Mouse (Mus musculus): ENCODE results near the gene Rab36. TPM values are rescaled to one million over a fixed set of nuclear protein-coding genes. Genes with fewer than 3 reads are reported as not detected.

The Rab36 gene
- 1.3 and 3.3 TPM in 2 replicates for total RNA-seq (2017)

GRCm38 (mm10) chr10:75036883-75037379 lies at the start of gene Rab36:
TSS of gene Rab36 (plus strand) at chr10:75037058.
- peak; percentile 96 for ATAC-seq (replicated peaks in 1 of 2; ENCODE audit: insufficient read depth in 1 of 2, low FRiP score in 2 of 2, low TSS enrichment in 1 of 2, low read depth in 1 of 2, poor library complexity in 2 of 2, severe bottlenecking in 2 of 2)

- ATAC-seq (replicated peaks in 1 of 2; ENCODE audit: insufficient read depth in 1 of 2, low FRiP score in 2 of 2, low TSS enrichment in 1 of 2, low read depth in 1 of 2, poor library complexity in 2 of 2, severe bottlenecking in 2 of 2) = peak; percentile 34 to 66
Measured at GRCm38 (mm10) chr10:74987698-74988470, 49.0 kb upstream of the Rab36 start.

- ATAC-seq (replicated peaks in 1 of 2; ENCODE audit: insufficient read depth in 1 of 2, low FRiP score in 2 of 2, low TSS enrichment in 1 of 2, low read depth in 1 of 2, poor library complexity in 2 of 2, severe bottlenecking in 2 of 2) = peak in 1 of 2 experiments; percentile 15; a peak in 2 of 4 replicates
Measured at GRCm38 (mm10) chr10:74989814-74990213, 47.0 kb upstream of the Rab36 start.

GRCm38 (mm10) chr10:74990584-74991322 lies 46.1 kb upstream of the Rab36 start:
- ATAC-seq (replicated peaks in 1 of 2; ENCODE audit: insufficient read depth in 1 of 2, low FRiP score in 2 of 2, low TSS enrichment in 1 of 2, low read depth in 1 of 2, poor library complexity in 2 of 2, severe bottlenecking in 2 of 2) = no peak

- no peak for ATAC-seq (replicated peaks in 1 of 2; ENCODE audit: insufficient read depth in 1 of 2, low FRiP score in 2 of 2, low TSS enrichment in 1 of 2, low read depth in 1 of 2, poor library complexity in 2 of 2, severe bottlenecking in 2 of 2)
Measured at GRCm38 (mm10) chr10:74994863-74995262, 42.0 kb upstream of the Rab36 start.

GRCm38 (mm10) chr10:74995377-74995776 lies 41.5 kb upstream of the Rab36 start:
- no peak for ATAC-seq (replicated peaks in 1 of 2; ENCODE audit: insufficient read depth in 1 of 2, low FRiP score in 2 of 2, low TSS enrichment in 1 of 2, low read depth in 1 of 2, poor library complexity in 2 of 2, severe bottlenecking in 2 of 2)

- ATAC-seq (replicated peaks in 1 of 2; ENCODE audit: insufficient read depth in 1 of 2, low FRiP score in 2 of 2, low TSS enrichment in 1 of 2, low read depth in 1 of 2, poor library complexity in 2 of 2, severe bottlenecking in 2 of 2) = no peak
Measured at GRCm38 (mm10) chr10:75001391-75001790, 35.5 kb upstream of the Rab36 start.

GRCm38 (mm10) chr10:75004067-75004466 lies 32.8 kb upstream of the Rab36 start:
- ATAC-seq (replicated peaks in 1 of 2; ENCODE audit: insufficient read depth in 1 of 2, low FRiP score in 2 of 2, low TSS enrichment in 1 of 2, low read depth in 1 of 2, poor library complexity in 2 of 2, severe bottlenecking in 2 of 2) = peak; percentile 66 to 72

- ATAC-seq (replicated peaks in 1 of 2; ENCODE audit: insufficient read depth in 1 of 2, low FRiP score in 2 of 2, low TSS enrichment in 1 of 2, low read depth in 1 of 2, poor library complexity in 2 of 2, severe bottlenecking in 2 of 2) = no peak
Measured at GRCm38 (mm10) chr10:75006889-75007662, 29.8 kb upstream of the Rab36 start.

- ATAC-seq (replicated peaks in 1 of 2; ENCODE audit: insufficient read depth in 1 of 2, low FRiP score in 2 of 2, low TSS enrichment in 1 of 2, low read depth in 1 of 2, poor library complexity in 2 of 2, severe bottlenecking in 2 of 2) = no peak
Measured at GRCm38 (mm10) chr10:75010704-75011103, 26.2 kb upstream of the Rab36 start.

GRCm38 (mm10) chr10:75015465-75015864 lies 21.4 kb upstream of the Rab36 start:
- ATAC-seq (replicated peaks in 1 of 2; ENCODE audit: insufficient read depth in 1 of 2, low FRiP score in 2 of 2, low TSS enrichment in 1 of 2, low read depth in 1 of 2, poor library complexity in 2 of 2, severe bottlenecking in 2 of 2) = no peak

- no peak for ATAC-seq (replicated peaks in 1 of 2; ENCODE audit: insufficient read depth in 1 of 2, low FRiP score in 2 of 2, low TSS enrichment in 1 of 2, low read depth in 1 of 2, poor library complexity in 2 of 2, severe bottlenecking in 2 of 2)
Measured at GRCm38 (mm10) chr10:75016481-75016880, 20.4 kb upstream of the Rab36 start.

GRCm38 (mm10) chr10:75020271-75020670 lies 16.6 kb upstream of the Rab36 start:
- no peak for ATAC-seq (replicated peaks in 1 of 2; ENCODE audit: insufficient read depth in 1 of 2, low FRiP score in 2 of 2, low TSS enrichment in 1 of 2, low read depth in 1 of 2, poor library complexity in 2 of 2, severe bottlenecking in 2 of 2)

- peak; percentile 76 to 86 for ATAC-seq (replicated peaks in 1 of 2; ENCODE audit: insufficient read depth in 1 of 2, low FRiP score in 2 of 2, low TSS enrichment in 1 of 2, low read depth in 1 of 2, poor library complexity in 2 of 2, severe bottlenecking in 2 of 2)
Measured at GRCm38 (mm10) chr10:75021138-75021537, 15.7 kb upstream of the Rab36 start.

- no peak for ATAC-seq (replicated peaks in 1 of 2; ENCODE audit: insufficient read depth in 1 of 2, low FRiP score in 2 of 2, low TSS enrichment in 1 of 2, low read depth in 1 of 2, poor library complexity in 2 of 2, severe bottlenecking in 2 of 2)
Measured at GRCm38 (mm10) chr10:75026491-75026890, 10.4 kb upstream of the Rab36 start.

GRCm38 (mm10) chr10:75028743-75029142 lies 8.1 kb upstream of the Rab36 start:
- no peak for ATAC-seq (replicated peaks in 1 of 2; ENCODE audit: insufficient read depth in 1 of 2, low FRiP score in 2 of 2, low TSS enrichment in 1 of 2, low read depth in 1 of 2, poor library complexity in 2 of 2, severe bottlenecking in 2 of 2)

GRCm38 (mm10) chr10:75029677-75030076 lies 7.2 kb upstream of the Rab36 start:
- no peak for ATAC-seq (replicated peaks in 1 of 2; ENCODE audit: insufficient read depth in 1 of 2, low FRiP score in 2 of 2, low TSS enrichment in 1 of 2, low read depth in 1 of 2, poor library complexity in 2 of 2, severe bottlenecking in 2 of 2)

- ATAC-seq (replicated peaks in 1 of 2; ENCODE audit: insufficient read depth in 1 of 2, low FRiP score in 2 of 2, low TSS enrichment in 1 of 2, low read depth in 1 of 2, poor library complexity in 2 of 2, severe bottlenecking in 2 of 2) = no peak
Measured at GRCm38 (mm10) chr10:75030234-75030633, 6.6 kb upstream of the Rab36 start.

All from hematopoietic stem cell, adult 5-6 weeks (primary cell).